Mouse (Mus musculus): ENCODE measurements around the gene Cdkal1. TPM values are rescaled to one million over a fixed set of nuclear protein-coding genes. Genes with fewer than 3 reads are reported as not detected.

Cdkal1 gene
- total and polyA plus RNA-seq, 3 experiments, result 8.7 to 13.7 (median 9.5) TPM

GRCm38 (mm10) chr13:29349386-29349961 lies 506.0 kb downstream of the Cdkal1 start:
- dilution Hi-C loops (cut with MboI; ENCODE audit: extremely low pct_ligation_motif_present, extremely low pct_unique_long_range_greater_than_20kb, low sequenced_read_pairs) (no loop called here), in situ Hi-C loops (cut with MboI; ENCODE audit: low pct_ligation_motif_present, low pct_unique_long_range_greater_than_20kb, low sequenced_read_pairs) (no loop called here)
- no peaks in the 10 kb centered on the region for H3K4me1 ChIP-seq (ENCODE audit: control insufficient read depth in 1 of 2, insufficient read depth in 2 of 2)
- H3K27ac ChIP-seq (ENCODE audit: insufficient read depth, low read depth), result no peak overlapping the region
- H3K79me2 ChIP-seq (replicated peaks; ENCODE audit: control insufficient read depth, extremely low read depth, insufficient read depth, poor library complexity, severe bottlenecking), result no peaks in the 10 kb centered on the region
- TF ChIP-seq MAX (IDR thresholded peaks at IDR 0.05; ENCODE audit: low read length) (no peak), TCF12 (IDR thresholded peaks at IDR 0.05; ENCODE audit: low read depth, low read length) (no peak), PAX5 (IDR thresholded peaks at IDR 0.05; ENCODE audit: low read length) (no peak), BHLHE40 (IDR thresholded peaks at IDR 0.05; ENCODE audit: low read depth, low read length) (no peak), GABPA (IDR thresholded peaks at IDR 0.05; ENCODE audit: insufficient replicate concordance, low read depth, low read length) (no peak), EP300 (IDR thresholded peaks at IDR 0.05; ENCODE audit: low read length) (no peak), USF1 (IDR thresholded peaks at IDR 0.05; ENCODE audit: low read depth, low read length) (no peak), JUN (IDR thresholded peaks at IDR 0.05; ENCODE audit: insufficient read depth, low read depth, low read length) (no peak), POLR2AphosphoS2 (IDR thresholded peaks at IDR 0.05; ENCODE audit: low read depth, low read length) (no peak)
- H3K4me2 ChIP-seq (ENCODE audit: insufficient read depth, low read depth, poor library complexity, severe bottlenecking), result no peak overlapping the region
- no peak overlapping the region for H3K4me3 ChIP-seq (replicated peaks in 1 of 3; ENCODE audit: low read depth in 2 of 3, low read length in 2 of 3, poor library complexity in 1 of 3)
- H3K9me3 ChIP-seq (replicated peaks; ENCODE audit: low read length), result no peaks in the 10 kb centered on the region
- no peaks in the 10 kb centered on the region for H3K27me3 ChIP-seq (replicated peaks)
- no peak overlapping the region for H3K9ac ChIP-seq (ENCODE audit: insufficient read depth, low read depth)
- DNase-seq (ENCODE audit: extremely low read depth), result no peak
- H3K36me3 ChIP-seq (replicated peaks in 1 of 2; ENCODE audit: control insufficient read depth in 1 of 2, insufficient read depth in 1 of 2, low read length in 1 of 2), result peaks cover 6 to 27% of the 10 kb centered on the region in 2 experiments

- Histone ChIP-seq H3K4me3 (replicated peaks in 1 of 3; ENCODE audit: low read depth in 2 of 3, low read length in 2 of 3, poor library complexity in 1 of 3) (no peak overlapping the region), H3K4me1 (ENCODE audit: control insufficient read depth in 1 of 2, insufficient read depth in 2 of 2) (no peaks in the 10 kb centered on the region), H3K27ac (ENCODE audit: insufficient read depth, low read depth) (no peak overlapping the region), H3K9me3 (replicated peaks; ENCODE audit: low read length) (no peaks in the 10 kb centered on the region), H3K79me2 (replicated peaks; ENCODE audit: control insufficient read depth, extremely low read depth, insufficient read depth, poor library complexity, severe bottlenecking) (no peaks in the 10 kb centered on the region), H3K9ac (ENCODE audit: insufficient read depth, low read depth) (no peak overlapping the region), H3K36me3 (replicated peaks in 1 of 2; ENCODE audit: control insufficient read depth in 1 of 2, insufficient read depth in 1 of 2, low read length in 1 of 2) (peaks cover 6 to 19% of the 10 kb centered on the region in 2 experiments), H3K4me2 (ENCODE audit: insufficient read depth, low read depth, poor library complexity, severe bottlenecking) (no peak overlapping the region), H3K27me3 (replicated peaks) (no peaks in the 10 kb centered on the region)
- dilution Hi-C loops (cut with MboI; ENCODE audit: extremely low pct_ligation_motif_present, extremely low pct_unique_long_range_greater_than_20kb, low sequenced_read_pairs) (no loop called here), in situ Hi-C loops (cut with MboI; ENCODE audit: low pct_ligation_motif_present, low pct_unique_long_range_greater_than_20kb, low sequenced_read_pairs) (no loop called here)
- no peak for TF ChIP-seq ZMIZ1 (IDR thresholded peaks at IDR 0.05; ENCODE audit: low read depth, low read length)
- TF ChIP-seq UBTF (IDR thresholded peaks at IDR 0.05; ENCODE audit: low read depth, low read length), result no peak
- no peak for TF ChIP-seq KAT2A (IDR thresholded peaks at IDR 0.05; ENCODE audit: insufficient replicate concordance, low read length)
- no peak for TF ChIP-seq NRF1 (IDR thresholded peaks at IDR 0.05; ENCODE audit: low read depth, low read length)
- no peak for TF ChIP-seq RAD21 (IDR thresholded peaks at IDR 0.05; ENCODE audit: low read depth, low read length)
- TF ChIP-seq GABPA (IDR thresholded peaks at IDR 0.05; ENCODE audit: insufficient replicate concordance, low read depth, low read length), result no peak
- TF ChIP-seq MAX (IDR thresholded peaks at IDR 0.05; ENCODE audit: low read length), result no peak
- no peak for TF ChIP-seq JUND (conservative IDR thresholded peaks at IDR 0.05; ENCODE audit: low read depth, low read length)
- no peak for DNase-seq (ENCODE audit: extremely low read depth)
These were observed 507.1 kb downstream of the Cdkal1 start for GRCm38 (mm10) chr13:29348331-29348730.
